Mouse (Mus musculus) neural tube, embryonic 14.5 days (tissue): ENCODE data around the gene Rcor2. TPM values are rescaled to one million over a fixed set of nuclear protein-coding genes. Genes with fewer than 3 reads are reported as not detected.
A peak's percentile ranks its signal among the peaks of the same experiment; 100 is the strongest.

Experiments used
- ATAC-seq: fragments of 200-750 bp; cut with Nextera tagmentation; 2 replicates; pipeline ENCODE4 v1.8.0; 2017; ENCODE audit warnings: low read depth, mild to moderate bottlenecking, moderate TSS enrichment, moderate library complexity
- H3K27ac ChIP-seq: fragments of 300-500 bp; sonication (generic); 2 replicates; pipeline ENCODE4 v1.5.1; 2014; ENCODE audit warnings: low read depth, mild to moderate bottlenecking, control low read depth, low read length, moderate library complexity, mixed read lengths
- H3K27me3 ChIP-seq: fragments of 300-500 bp; sonication (generic); 2 replicates; pipeline ENCODE4 v1.6.1; 2014; ENCODE audit warnings: low read length; ENCODE audit not compliant: control insufficient read depth, insufficient read depth
- H3K36me3 ChIP-seq: fragments of 300-500 bp; sonication (generic); 2 replicates; pipeline ENCODE4 v1.6.1; 2014; ENCODE audit warnings: low read length, mixed read lengths; ENCODE audit not compliant: control insufficient read depth, insufficient read depth
- H3K4me1 ChIP-seq: fragments of 300-500 bp; sonication (generic); 2 replicates; pipeline ENCODE4 v1.6.1; 2014; ENCODE audit warnings: low read length; ENCODE audit not compliant: control insufficient read depth, insufficient read depth
- H3K4me2 ChIP-seq: fragments of 300-500 bp; sonication (generic); 2 replicates; pipeline ENCODE4 v1.6.1; 2014; ENCODE audit warnings: mild to moderate bottlenecking, low read depth, low read length, control low read depth
- H3K4me3 ChIP-seq: fragments of 300-500 bp; sonication (generic); 2 replicates; pipeline ENCODE4 v1.5.1; 2014; ENCODE audit warnings: low read depth, low read length, control low read depth, mixed read lengths
- H3K9ac ChIP-seq: fragments of 300-500 bp; sonication (generic); replicated peaks from 2 replicates; pipeline ENCODE4 v1.6.1; 2014; ENCODE audit warnings: low read depth, mild to moderate bottlenecking, control low read depth, low read length, mixed read lengths
- H3K9me3 ChIP-seq: fragments of 300-500 bp; sonication (generic); 2 replicates; pipeline ENCODE4 v1.6.1; 2016; ENCODE audit warnings: low read length; ENCODE audit not compliant: control insufficient read depth
- WGBS: fragments of 180-500 bp; shearing (Covaris S2); extraction: QIAGEN DNeasy Blood & Tissue Kit; methylation state at CpG from one replicate; pipeline ENCODE4 v1.1.7; 2014; 5-methylcytosine and 5-hydroxymethylcytosine counted together
- polyA plus RNA-seq: library from polyadenylated mRNA; unstranded; fragments of >200 nt; fragmentation: Nextera tagmentation; extraction: Ambion mirVana; gene quantifications from 2 replicates; pipeline ENCODE4 v1.2.1, GENCODE M21; 2014

Rcor2 gene
- polyA plus RNA-seq, 1 experiment from 2014 or later: 8.4 TPM

- Histone ChIP-seq H3K4me2 (no peak overlapping the region), H3K9me3 (no peaks in the 10 kb centered on the region), H3K27me3 (no peaks in the 10 kb centered on the region), H3K9ac (no peak overlapping the region), H3K36me3 (peaks cover 2% of the 10 kb centered on the region; the same call in 1 of the 2 replicates), H3K4me1 (peaks cover 8% of the 10 kb centered on the region), H3K27ac (no peak overlapping the region), H3K4me3 (no peak overlapping the region)
- ATAC-seq: no peak
- 90% methylated on average over 9 of the region's 9 CpGs for WGBS
These were observed 31.7 kb upstream of the Rcor2 start for GRCm38 (mm10) chr19:7235461-7235860.

GRCm38 (mm10) chr19:7236011-7236410 is 31.1 kb upstream of the Rcor2 start:
- 89% methylated on average over 2 of the region's 2 CpGs for WGBS
- no peak for ATAC-seq

GRCm38 (mm10) chr19:7236742-7237141 is 30.4 kb upstream of the Rcor2 start:
- no peak overlapping the region for H3K9ac ChIP-seq
- peaks cover 8% of the 10 kb centered on the region for H3K4me1 ChIP-seq
- ATAC-seq: no peak
- H3K36me3 ChIP-seq: no peaks in the 10 kb centered on the region
- H3K9me3 ChIP-seq: no peaks in the 10 kb centered on the region
- no peak overlapping the region for H3K4me3 ChIP-seq
- H3K27me3 ChIP-seq: no peaks in the 10 kb centered on the region
- 83% methylated on average over 4 of the region's 4 CpGs for WGBS
- H3K27ac ChIP-seq: no peak overlapping the region
- H3K4me2 ChIP-seq: no peak overlapping the region

More at GRCm38 (mm10) chr19:7236011-7236410, 31.1 kb upstream of the Rcor2 start:
- Histone ChIP-seq H3K9me3 (no peaks in the 10 kb centered on the region), H3K36me3 (no peaks in the 10 kb centered on the region), H3K4me1 (peaks cover 8% of the 10 kb centered on the region), H3K27me3 (no peaks in the 10 kb centered on the region), H3K27ac (no peak overlapping the region), H3K9ac (0 out of 2 replicates have a peak overlapping the region, but pooled peaks have one; percentile 7), H3K4me2 (no peak overlapping the region), H3K4me3 (no peak overlapping the region)

GRCm38 (mm10) chr19:7239574-7239973 is 27.6 kb upstream of the Rcor2 start:
- Histone ChIP-seq H3K9ac (peak overlapping the region; percentile 82; the same call in 1 of the 2 replicates), H3K36me3 (no peaks in the 10 kb centered on the region), H3K4me1 (peaks cover 8% of the 10 kb centered on the region), H3K9me3 (no peaks in the 10 kb centered on the region), H3K4me3 (no peak overlapping the region; the same call in 1 of the 2 replicates), H3K27ac (no peak overlapping the region), H3K4me2 (peak overlapping the region; percentile 98), H3K27me3 (no peaks in the 10 kb centered on the region)
- ATAC-seq: no peak
- 90% methylated on average over 3 of the region's 3 CpGs for WGBS

- peak overlapping the region; percentile 72 for H3K4me3 ChIP-seq
- H3K4me2 ChIP-seq: peak overlapping the region; percentile 98
- 3% methylated on average over 13 of the region's 13 CpGs for WGBS
- H3K36me3 ChIP-seq: no peaks in the 10 kb centered on the region
- H3K27me3 ChIP-seq: no peaks in the 10 kb centered on the region
- 0 out of 2 replicates have a peak, but pooled peaks have one; percentile 4 for ATAC-seq
- H3K27ac ChIP-seq: peak overlapping the region; percentile 80; the same call in 1 of the 2 replicates
- H3K9ac ChIP-seq: peak overlapping the region; percentile 82
- H3K9me3 ChIP-seq: no peaks in the 10 kb centered on the region
- H3K4me1 ChIP-seq: peaks cover 8% of the 10 kb centered on the region
These were observed 26.8 kb upstream of the Rcor2 start for GRCm38 (mm10) chr19:7240291-7240690.

- no peaks in the 10 kb centered on the region for H3K9me3 ChIP-seq
- under 1% methylated on average over 57 of the region's 80 CpGs for WGBS
- peak; percentile 96 for ATAC-seq
- H3K4me1 ChIP-seq: peaks cover 8% of the 10 kb centered on the region
- H3K36me3 ChIP-seq: no peaks in the 10 kb centered on the region
- H3K4me3 ChIP-seq: peak within 1 kb of the TSS; percentile 72
- no peaks in the 10 kb centered on the region for H3K27me3 ChIP-seq
- peak within 1 kb of the TSS; percentile 98 for H3K4me2 ChIP-seq
- peak within 1 kb of the TSS; percentile 82 for H3K9ac ChIP-seq
- peak within 1 kb of the TSS; percentile 80 for H3K27ac ChIP-seq
These were observed 26.1 kb upstream of the Rcor2 start, which contains the start of gene Naa40 for GRCm38 (mm10) chr19:7240782-7241690. Gene Naa40 (minus strand): TSS chr19:7241183.

- Histone ChIP-seq H3K4me1 (no peaks in the 10 kb centered on the region), H3K9me3 (no peaks in the 10 kb centered on the region), H3K27ac (no peak overlapping the region), H3K27me3 (no peaks in the 10 kb centered on the region), H3K4me2 (no peak overlapping the region), H3K9ac (no peak overlapping the region), H3K4me3 (no peak overlapping the region), H3K36me3 (no peaks in the 10 kb centered on the region)
- 79% methylated on average over 3 of the region's 3 CpGs for WGBS
- ATAC-seq: no peak
These were observed 21.1 kb upstream of the Rcor2 start for GRCm38 (mm10) chr19:7246021-7246420.

GRCm38 (mm10) chr19:7257881-7258280 is 9.2 kb upstream of the Rcor2 start:
- H3K4me2 ChIP-seq: no peak overlapping the region
- no peak overlapping the region for H3K9ac ChIP-seq
- no peaks in the 10 kb centered on the region for H3K4me1 ChIP-seq
- no peak overlapping the region for H3K27ac ChIP-seq
- H3K36me3 ChIP-seq: no peaks in the 10 kb centered on the region
- no peaks in the 10 kb centered on the region for H3K27me3 ChIP-seq
- no peaks in the 10 kb centered on the region for H3K9me3 ChIP-seq
- no peak overlapping the region for H3K4me3 ChIP-seq
- ATAC-seq: no peak
- WGBS: 77% methylated on average over 5 of the region's 5 CpGs

GRCm38 (mm10) chr19:7261476-7261875 is 5.6 kb upstream of the Rcor2 start:
- Histone ChIP-seq H3K27ac (no peak overlapping the region), H3K36me3 (no peaks in the 10 kb centered on the region), H3K9ac (no peak overlapping the region), H3K4me2 (no peak overlapping the region), H3K9me3 (no peaks in the 10 kb centered on the region), H3K4me3 (no peak overlapping the region), H3K4me1 (peaks cover 16% of the 10 kb centered on the region), H3K27me3 (no peaks in the 10 kb centered on the region)
- 86% methylated on average over 1 of the region's 1 CpGs for WGBS
- ATAC-seq: no peak
